Mouse (Mus musculus): ENCODE measurements around the gene Dlgap1. TPM values are rescaled to one million over a fixed set of nuclear protein-coding genes. Genes with fewer than 3 reads are reported as not detected.

The Dlgap1 gene
- polyA plus RNA-seq, 1 experiment from 2014 or later: 34.5 TPM

MicroRNA genes within 50 kb of the gene (microRNA counts, 519-probe panel; counts per million panel counts)
- 1,243 counts per million, percentile 24 among the panel's probes with 10 or more counts for microRNA mmu-miR-1195

Small RNAs within 50 kb of the gene (microRNA-seq; reads per million reads assigned to microRNA genes)
- not detected for gene Mir1195
